In genomic region chr2:74678891-74679595, GRCm38 (mm10) we compare ENCODE assay signal across 17 mouse cellular contexts. TPM values are rescaled to one million over a fixed set of nuclear protein-coding genes. Genes with fewer than 3 reads are reported as not detected.
DNase-seq lines count a peak whose midpoint lies in the region; ATAC-seq and TF ChIP-seq lines count a peak whose summit lies in the region.
"Had no signal": no experiment of that assay in that cellular context is flagged by ENCODE, and none has a peak within 500 bp of the region (broad histone marks: within the 10 kb centered on the region; RNA-seq: fewer than 3 reads in every experiment).

TSS of gene Hoxd11 (plus strand) at chr2:74679557.

- H3K9ac ChIP-seq in kidney, embryonic 15.5 days, result peak within 1 kb of the TSS; percentile 65
- H3K9ac ChIP-seq in embryonic facial prominence, embryonic 12.5 days, result no peak within 1 kb of the TSS
- peak within 1 kb of the TSS; percentile 99 for H3K9ac ChIP-seq in limb, embryonic 14.5 days (ENCODE audit: low read depth, low read length, severe bottlenecking)

- H3K4me3 ChIP-seq in kidney, embryonic 15.5 days (replicated peaks), result peak within 1 kb of the TSS; percentile 66
- H3K4me3 ChIP-seq in embryonic facial prominence, embryonic 12.5 days, result no peak within 1 kb of the TSS
- peak within 1 kb of the TSS; percentile 74 for H3K4me3 ChIP-seq in limb, embryonic 14.5 days (replicated peaks; ENCODE audit: low read length)
- H3K4me3 ChIP-seq: erythroblast, embryonic 14.5 days had no signal

- 6% methylated on average over 15 of the region's 15 CpGs for WGBS in kidney, embryonic 15.5 days
- 2% methylated on average over 15 of the region's 15 CpGs for WGBS in embryonic facial prominence, embryonic 12.5 days
- 8% methylated on average over 15 of the region's 15 CpGs for WGBS in limb, embryonic 14.5 days

- H3K36me3 ChIP-seq in kidney, embryonic 15.5 days, result no peaks in the 10 kb centered on the region
- no peaks in the 10 kb centered on the region for H3K36me3 ChIP-seq in embryonic facial prominence, embryonic 12.5 days
- 0 out of 2 replicates have a peak, but pooled peaks cover 6% of the 10 kb centered on the region for H3K36me3 ChIP-seq in limb, embryonic 14.5 days (ENCODE audit: control insufficient read depth, insufficient read depth, low read length)

- peak within 1 kb of the TSS; percentile 96 for H3K27ac ChIP-seq in kidney, embryonic 15.5 days
- H3K27ac ChIP-seq in embryonic facial prominence, embryonic 12.5 days, result no peak within 1 kb of the TSS
- peak within 1 kb of the TSS; percentile 97 for H3K27ac ChIP-seq in limb, embryonic 14.5 days (replicated peaks; ENCODE audit: low read depth, low read length)

- no peak for DNase-seq in kidney, adult 8-10 months
- DNase-seq in ES-CJ7 (ENCODE audit: low read depth, low spot score), result peak; percentile 72
- no peak for DNase-seq in limb, embryonic 14.5 days (ENCODE audit: low spot score)
- no peak for DNase-seq in layer of hippocampus, adult 8-10 months (ENCODE audit: low spot score in 2 of 2)
- no peak for DNase-seq in right cerebral cortex, postnatal 10 days (ENCODE audit: low spot score in 2 of 2)
- DNase-seq: cerebellum, adult 2 months; heart, postnatal 4 days; lung, postnatal 4 days; retina, postnatal 1 day had no signal

- ATAC-seq in kidney, embryonic 15.5 days (replicated peaks; ENCODE audit: low FRiP score), result 0 out of 2 replicates have a peak, but pooled peaks have one; percentile 3
- no peak for ATAC-seq in embryonic facial prominence, embryonic 12.5 days (ENCODE audit: insufficient number of reproducible peaks, insufficient read depth, low FRiP score, low TSS enrichment)
- no peak for ATAC-seq in limb, embryonic 14.5 days (ENCODE audit: low FRiP score, low read depth)
- ATAC-seq: activated CD4-positive, CD25-positive, alpha-beta regulatory T cell, adult 4 months had no signal

- no peak for TF ChIP-seq POLR2A in limb, embryonic 14.5 days (IDR thresholded peaks at IDR 0.05; ENCODE audit: borderline replicate concordance, extremely low read depth, insufficient read depth, insufficient read length)

- peaks cover 71% of the 10 kb centered on the region for H3K27me3 ChIP-seq in kidney, embryonic 15.5 days
- peaks cover 98% of the 10 kb centered on the region for H3K27me3 ChIP-seq in embryonic facial prominence, embryonic 12.5 days
- H3K27me3 ChIP-seq in limb, embryonic 14.5 days (ENCODE audit: control insufficient read depth, insufficient read depth, low read length), result peaks cover 37% of the 10 kb centered on the region
- H3K27me3 ChIP-seq: CH12.LX had no signal

- H3K9me3 ChIP-seq in kidney, embryonic 15.5 days (replicated peaks), result no peaks in the 10 kb centered on the region
- H3K9me3 ChIP-seq in embryonic facial prominence, embryonic 12.5 days, result no peaks in the 10 kb centered on the region
- no peaks in the 10 kb centered on the region for H3K9me3 ChIP-seq in limb, embryonic 14.5 days (ENCODE audit: control insufficient read depth, low read length)

- peak within 1 kb of the TSS; percentile 68 for H3K4me2 ChIP-seq in kidney, embryonic 15.5 days
- 0 out of 2 replicates have a peak within 1 kb of the TSS, but pooled peaks have one; percentile 5 for H3K4me2 ChIP-seq in embryonic facial prominence, embryonic 12.5 days (replicated peaks)
- H3K4me2 ChIP-seq in limb, embryonic 14.5 days (replicated peaks; ENCODE audit: low read depth, low read length, severe bottlenecking), result peak within 1 kb of the TSS; percentile 96

- H3K4me1 ChIP-seq in kidney, embryonic 15.5 days, result peaks cover 81% of the 10 kb centered on the region
- peaks cover 18% of the 10 kb centered on the region for H3K4me1 ChIP-seq in embryonic facial prominence, embryonic 12.5 days
- peaks cover 10% of the 10 kb centered on the region; the same call in 1 of the 2 replicates for H3K4me1 ChIP-seq in limb, embryonic 14.5 days (ENCODE audit: control insufficient read depth, insufficient read depth, low read length)

RNA-seq across cellular contexts. Expression of gene Hoxd11, which starts in this region (rescaled TPM):
- polyA plus RNA-seq in kidney, embryonic 15.5 days (2015; fragmentation: Nextera tagmentation; extraction: Ambion mirVana), result 25.1 and 26.3 TPM in 2 replicates
- not detected in 2 replicates for polyA plus RNA-seq in embryonic facial prominence, embryonic 12.5 days (2016; fragmentation: Nextera tagmentation; extraction: Ambion mirVana)
- 40.0 and 60.8 TPM in 2 replicates for polyA plus RNA-seq in limb, embryonic 14.5 days (2012; rRNA removed)
- polyA plus RNA-seq in limb, embryonic 14.5 days (2014; fragmentation: Nextera tagmentation; extraction: Ambion mirVana), result 21.4 and 30.0 TPM in 2 replicates
- total RNA-seq in layer of hippocampus, adult 8-10 months (2022), result not detected
- total RNA-seq: CH12.LX; gastrocnemius, adult 8-10 months; heart, postnatal 4 days; layer of hippocampus, adult 18-20 months; liver, adult 2 months had no signal
- polyA plus RNA-seq: activated CD4-positive, CD25-positive, alpha-beta regulatory T cell, adult 4 months; cerebellum, adult 2 months; erythroblast, embryonic 14.5 days; liver, adult 2 months had no signal

Comparison
In these comparisons a context has a peak if more than half of its experiments do, and no peak if none do; other contexts are left out.
1. RNA of gene Hoxd11 (polyA plus RNA-seq): 21.4 to 60.8 TPM in limb, embryonic 14.5 days and 25.1 to 26.3 TPM in kidney, embryonic 15.5 days; not detected in embryonic facial prominence, embryonic 12.5 days; every median in the first group is over 10 times any median in the second.
2. H3K4me2 ChIP-seq: peak in every context shown above with its lines; median percentile 96 in limb, embryonic 14.5 days; 68 in kidney, embryonic 15.5 days; 5 in embryonic facial prominence, embryonic 12.5 days.